Mouse (Mus musculus) layer of hippocampus, adult 2 months (tissue): Measurements from ENCODE around the gene Mtf1. TPM values are rescaled to one million over a fixed set of nuclear protein-coding genes. Genes with fewer than 3 reads are reported as not detected.
A peak's percentile ranks its signal among the peaks of the same experiment; 100 is the strongest.

ENCODE experiments used
- DNase-seq, 2 experiments: peaks; one replicate each; pipeline ENCODE4 v3.0.0; 2022; ENCODE audit warnings: low spot score in 2 of 2
- H3K27ac ChIP-seq: fragments of 200-600 bp; 2 replicates; pipeline ENCODE4 v1.8.1; 2022
- H3K4me3 ChIP-seq: fragments of 200-600 bp; 2 replicates; pipeline ENCODE4 v1.8.1; 2022; ENCODE audit warnings: mild to moderate bottlenecking
- CTCF ChIP-seq: fragments of 200-600 bp; conservative IDR thresholded peaks from 2 replicates; pipeline ENCODE4 v1.8.1; 2022; ENCODE audit warnings: antibody characterized with exemption, mild to moderate bottlenecking, moderate library complexity
- total RNA-seq, 2 experiments: library from RNA; stranded (reverse); gene quantifications; 2 replicates each; pipeline ENCODE4 v1.2.3; 2021

Gene Mtf1
- total RNA-seq, 2 experiments from 2014 or later = 24.6 to 24.8 TPM

DNA sequence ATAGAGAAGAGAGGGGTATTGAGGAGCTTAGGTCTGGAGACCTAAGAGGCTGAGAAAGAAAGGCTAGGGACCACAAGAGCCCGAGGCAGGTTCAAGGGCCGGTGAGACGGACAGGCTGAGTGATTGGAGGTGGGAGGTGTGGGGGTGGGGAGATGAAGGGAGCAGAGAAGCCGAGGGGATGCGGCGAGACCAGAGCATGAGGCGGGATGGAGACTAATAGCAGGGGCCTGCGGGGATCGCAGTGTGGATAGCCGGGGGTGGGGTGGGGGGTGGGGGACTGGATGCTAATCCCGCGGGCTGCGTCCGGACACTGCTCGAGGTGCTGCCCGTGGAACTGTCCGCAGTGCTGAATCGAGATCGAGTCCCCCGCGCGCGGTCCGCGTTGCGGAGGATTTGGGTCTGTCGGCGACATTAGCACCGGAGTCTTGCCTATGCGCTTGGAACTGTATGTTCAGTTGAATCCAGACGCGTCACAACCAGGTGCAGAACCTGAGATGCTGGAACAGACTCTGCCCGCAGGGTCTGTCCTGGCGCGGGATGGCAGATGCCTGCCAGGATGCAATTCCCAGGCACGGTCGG is 80.3 kb downstream of the Mtf1 start:
- Histone ChIP-seq H3K4me3 (peak overlapping the region; percentile 72), H3K27ac (peak overlapping the region; percentile 34; the same call in 1 of the 2 replicates)
- no peak for DNase-seq
- no peak for TF ChIP-seq CTCF

DNA sequence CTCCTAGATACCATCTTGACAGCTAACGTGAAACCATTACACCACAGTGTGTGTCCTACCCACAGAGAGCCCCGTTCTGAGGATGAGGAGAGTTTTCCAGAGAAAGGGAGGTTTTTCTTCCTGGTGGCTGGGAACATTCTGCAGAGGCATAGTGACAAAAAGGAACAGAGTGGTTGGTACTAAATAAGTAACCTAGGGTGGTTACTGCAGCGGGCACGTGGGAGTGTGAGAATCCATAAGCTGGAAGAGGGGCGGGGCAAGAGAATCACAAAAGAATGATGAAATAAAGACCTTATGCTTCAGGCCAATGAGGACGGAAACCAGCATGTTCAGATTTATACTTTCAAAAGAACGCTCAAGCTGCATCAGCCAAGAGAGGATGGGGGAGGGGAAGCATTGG is 86.8 kb downstream of the Mtf1 start:
- Histone ChIP-seq H3K4me3 (no peak overlapping the region), H3K27ac (no peak overlapping the region)
- DNase-seq = no peak
- TF ChIP-seq CTCF = no peak

DNA sequence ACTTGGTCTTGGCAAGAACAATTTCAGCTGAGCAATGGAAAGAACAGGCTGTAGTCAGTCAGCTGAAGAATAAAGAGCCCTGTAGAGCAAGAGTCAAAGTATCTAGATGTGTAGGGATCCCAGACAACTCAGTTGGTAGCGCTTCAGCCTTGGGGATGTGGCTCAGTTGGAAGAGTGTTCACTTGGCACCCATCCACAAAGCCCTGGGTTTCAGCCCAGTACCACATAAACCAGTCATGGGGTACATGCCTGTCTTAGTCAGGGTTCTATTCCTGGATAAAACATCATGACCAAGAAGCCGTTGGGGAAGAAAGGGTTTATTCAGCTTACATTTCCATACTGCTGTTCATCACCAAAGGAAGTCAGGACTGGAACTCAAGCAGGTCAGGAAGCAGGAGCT is 88.0 kb downstream of the Mtf1 start:
- H3K27ac ChIP-seq = peak overlapping the region; percentile 46; the same call in 1 of the 2 replicates
- peak in 1 of 2 experiments; percentile 37 for DNase-seq
- TF ChIP-seq CTCF = no peak
- no peak overlapping the region for H3K4me3 ChIP-seq

DNA sequence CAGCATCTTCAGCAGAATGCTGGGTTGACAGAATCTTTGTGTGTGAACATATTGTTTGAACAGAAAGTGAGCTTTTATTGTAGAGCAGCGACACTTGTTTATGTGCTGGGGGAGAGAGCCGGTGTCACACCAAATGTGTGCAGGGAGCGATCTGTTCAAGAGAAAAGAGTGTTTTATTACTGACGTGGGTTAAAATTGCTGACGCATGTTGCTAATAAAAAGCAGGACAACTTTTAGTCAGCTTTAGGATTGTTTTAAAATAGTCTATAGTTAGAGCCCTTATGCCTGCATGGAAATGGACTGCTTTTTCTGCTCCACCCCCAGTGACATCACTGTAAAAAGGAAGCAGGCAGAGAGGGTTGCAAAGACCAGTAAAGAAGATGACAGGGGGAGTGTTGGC is 88.9 kb downstream of the Mtf1 start:
- TF ChIP-seq CTCF = no peak
- peak; percentile 58 to 72 for DNase-seq
- no peak overlapping the region for H3K4me3 ChIP-seq
- H3K27ac ChIP-seq = peak overlapping the region; percentile 84

DNA sequence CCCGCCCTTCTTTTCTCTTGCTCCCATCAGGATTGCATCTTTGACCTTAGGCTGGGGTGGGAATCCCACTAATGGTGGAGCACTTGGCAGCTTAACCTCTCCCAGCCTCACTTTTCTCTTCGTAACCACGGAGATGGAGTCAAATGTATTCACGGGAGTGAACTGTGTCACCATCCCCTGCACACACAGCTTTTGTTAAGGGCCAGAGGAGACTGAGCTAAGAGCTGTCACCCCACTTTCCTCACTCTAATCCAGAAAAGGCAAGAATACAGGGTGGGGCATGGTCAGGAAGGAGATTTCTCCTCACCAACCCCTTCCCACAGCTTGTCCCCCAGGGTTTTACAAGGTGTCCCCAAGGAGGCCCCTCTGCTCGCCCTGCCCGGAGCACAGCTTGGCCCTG is 91.9 kb downstream of the Mtf1 start:
- Histone ChIP-seq H3K4me3 (no peak overlapping the region; the same call in 1 of the 2 replicates), H3K27ac (peak overlapping the region; percentile 89; the same call in 1 of the 2 replicates)
- no peak for DNase-seq
- TF ChIP-seq CTCF = no peak

DNA sequence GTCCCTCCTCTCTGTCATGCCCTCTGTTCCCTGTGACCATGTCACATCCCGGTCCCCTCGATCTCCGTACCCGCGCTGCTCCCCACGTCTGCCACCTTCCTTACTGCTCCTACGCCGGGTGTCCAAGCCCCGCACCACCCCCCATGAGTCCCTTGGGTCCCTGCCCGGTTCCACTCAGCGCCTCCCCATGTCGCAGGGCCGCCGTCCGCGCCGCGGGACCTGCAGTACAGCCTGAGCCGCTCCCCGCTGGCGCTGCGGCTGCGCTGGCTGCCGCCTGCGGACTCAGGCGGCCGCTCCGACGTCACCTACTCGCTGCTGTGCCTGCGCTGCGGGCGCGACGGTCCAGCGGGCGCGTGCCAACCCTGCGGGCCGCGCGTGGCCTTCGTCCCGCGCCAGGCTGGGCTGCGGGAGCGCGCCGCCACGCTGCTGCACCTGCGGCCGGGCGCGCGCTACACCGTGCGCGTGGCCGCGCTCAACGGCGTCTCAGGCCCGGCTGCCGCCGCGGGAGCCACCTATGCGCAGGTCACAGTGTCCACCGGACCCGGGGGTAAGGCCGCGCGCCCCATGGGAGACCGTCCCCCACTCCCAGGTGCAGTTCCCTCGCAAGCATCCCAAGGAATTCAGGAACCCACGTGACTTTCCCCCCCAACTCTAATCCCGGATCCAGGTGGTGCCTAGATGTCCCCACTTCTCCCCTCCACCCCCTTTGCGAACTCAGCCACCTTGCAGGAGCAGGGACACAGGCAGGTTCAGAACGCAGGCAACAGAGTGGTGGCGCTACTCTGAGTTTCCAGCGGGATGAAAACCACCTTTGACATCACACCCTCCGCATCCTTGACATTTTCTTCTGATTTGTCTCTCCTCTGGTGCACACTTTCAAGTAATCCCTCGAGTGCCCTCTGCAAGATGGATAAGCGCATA is 92.9 kb downstream of the Mtf1 start:
- H3K4me3 ChIP-seq = peak overlapping the region; percentile 54
- peak in 1 of 2 experiments; percentile 50 for DNase-seq
- H3K27ac ChIP-seq = peak overlapping the region; percentile 89
- 0 out of 2 replicates have a peak, but pooled peaks have one; percentile 3 for TF ChIP-seq CTCF

DNA sequence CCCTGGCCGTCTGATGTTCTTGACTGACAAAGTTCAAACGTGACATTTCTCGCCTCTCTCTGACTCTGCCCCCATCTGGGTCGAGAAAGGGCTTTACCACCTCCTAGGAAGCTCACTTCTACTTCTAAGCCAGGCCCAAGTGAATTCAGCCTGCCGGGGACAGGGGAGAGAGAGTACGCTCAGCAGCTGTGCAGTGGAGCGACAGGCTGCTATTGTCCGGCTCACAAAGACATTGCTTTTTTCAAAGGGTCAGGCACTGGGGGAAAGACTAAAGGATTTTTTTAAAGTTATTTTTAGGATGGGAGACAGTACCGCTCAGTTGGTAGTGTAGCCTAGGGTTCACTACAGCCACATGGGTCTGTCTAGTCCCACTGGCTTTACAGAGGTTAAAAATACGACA is 96.5 kb downstream of the Mtf1 start:
- H3K27ac ChIP-seq = no peak overlapping the region
- no peak overlapping the region for H3K4me3 ChIP-seq
- TF ChIP-seq CTCF = no peak
- DNase-seq = no peak

Other genes with a start within 250 kb of the Mtf1 start
- gene 3100002H09Rik, start 191.3 kb upstream of the Mtf1 start, total RNA-seq = 1 to 10 TPM in 1 of 2 experiments, under 1 TPM in 1; 0.98 to 2.3 TPM
- 10 to 100 TPM; 40.5 to 40.7 TPM for gene Pou3f1, start 145.3 kb upstream of the Mtf1 start, total RNA-seq
- gene Utp11, start 108.5 kb upstream of the Mtf1 start, total RNA-seq = 10 to 100 TPM; 16.6 to 18.6 TPM
- 1 to 10 TPM; 1.4 to 1.5 TPM for gene Fhl3, start 101.4 kb upstream of the Mtf1 start, total RNA-seq
- gene Sf3a3, start 87.3 kb upstream of the Mtf1 start, total RNA-seq = 10 to 100 TPM; 35.1 to 35.7 TPM
- gene Inpp5b, start 60.3 kb upstream of the Mtf1 start, total RNA-seq = 10 to 100 TPM; 43.6 to 51.2 TPM
- gene Yrdc, start 48.6 kb downstream of the Mtf1 start, total RNA-seq = 10 to 100 TPM; 30.3 to 38.0 TPM
- gene 1110065P20Rik, start 49.1 kb downstream of the Mtf1 start, total RNA-seq = 10 to 100 TPM; 72.0 to 94.5 TPM
- gene Maneal, start 60.1 kb downstream of the Mtf1 start, total RNA-seq = 10 to 100 TPM; 52.3 to 54.4 TPM
- gene Epha10, start 78.8 kb downstream of the Mtf1 start, total RNA-seq = 10 to 100 TPM; 42.5 to 51.3 TPM
- gene 9930104L06Rik, start 134.9 kb downstream of the Mtf1 start, total RNA-seq = 10 to 100 TPM; 22.1 to 23.6 TPM
- 1 to 10 TPM; 2.1 to 2.9 TPM for gene Cdca8, start 137.2 kb downstream of the Mtf1 start, total RNA-seq
- gene Rspo1, start 184.3 kb downstream of the Mtf1 start, total RNA-seq = 1 to 10 TPM; 9.5 to 9.8 TPM
- gene Gnl2, start 214.5 kb downstream of the Mtf1 start, total RNA-seq = 10 to 100 TPM; 67.9 to 76.1 TPM